Mouse (Mus musculus) cerebellum, adult 2 months (tissue): Measurements from ENCODE around the gene Pgm2.

Source experiments
- CTCF ChIP-seq: fragments of 200-500 bp; IDR thresholded peaks from 2 replicates; pipeline ENCODE4 v1.5.1; 2011; ENCODE audit warnings: low read depth, mild to moderate bottlenecking, control low read depth, low read length, moderate library complexity, borderline replicate concordance; ENCODE audit not compliant: insufficient read depth
- POLR2A ChIP-seq: fragments of 200-500 bp; IDR thresholded peaks from 2 replicates; pipeline ENCODE4 v1.6.1; 2011; ENCODE audit warnings: low read length, control low read depth, borderline replicate concordance; ENCODE audit not compliant: insufficient read depth

GRCm38 (mm10) chr5:64155861-64156550, 63.3 kb downstream of the Pgm2 start, which contains the start of gene Tbc1d1:
- TF ChIP-seq POLR2A (no peak), CTCF (no peak)
